Mouse (Mus musculus): ENCODE measurements at regions not wholly inside any gene's neighbourhood (a gene's known extent, or its start where the extent isn't known, plus 50 kb on each side); places are given as distances from the start of the nearest gene placed in this dataset.
A peak's percentile ranks its signal among the peaks of the same experiment; 100 is the strongest.
"Not testable (repeated sequence)": the region's sequence is repeated elsewhere in the genome, so short reads cannot be mapped to it uniquely, and the experiment has no call there.

GRCm38 (mm10) chr14:53572701-53573100, 681.2 kb downstream of the Dad1 start:
- H3K36me3 ChIP-seq (ENCODE audit: control insufficient read depth, insufficient read depth, low read length); H3K4me3 ChIP-seq (ENCODE audit: extremely low read depth, insufficient read depth, insufficient read length); H3K4me1 ChIP-seq (ENCODE audit: control insufficient read depth, insufficient read depth, insufficient read length); DNase-seq (ENCODE audit: low read depth in 1 of 2, low spot score in 2 of 2); H3K27me3 ChIP-seq (ENCODE audit: control insufficient read depth, insufficient read depth, low read length); H3K27ac ChIP-seq (ENCODE audit: insufficient read depth, low read length): not testable (repeated sequence)
- 89% methylated on average over 1 of the region's 1 CpGs for WGBS

GRCm38 (mm10) chr14:53562606-53563005, 691.3 kb downstream of the Dad1 start:
- TF ChIP-seq POLR2A (IDR thresholded peaks at IDR 0.05; ENCODE audit: low read depth, low read length) (no peak), CTCF (IDR thresholded peaks at IDR 0.05; ENCODE audit: extremely low read depth, insufficient read depth, insufficient read length, insufficient replicate concordance) (no peak)
- H3K4me1 ChIP-seq (ENCODE audit: control insufficient read depth, insufficient read depth, insufficient read length): no peaks in the 10 kb centered on the region
- no peaks in the 10 kb centered on the region for H3K27me3 ChIP-seq (ENCODE audit: control insufficient read depth, insufficient read depth, low read length)
- no peak for DNase-seq (ENCODE audit: low read depth in 1 of 2, low spot score in 2 of 2)
- 58% methylated on average over 2 of the region's 2 CpGs for WGBS
- H3K36me3 ChIP-seq (ENCODE audit: control insufficient read depth, insufficient read depth, low read length): no peaks in the 10 kb centered on the region
- no peak overlapping the region for H3K27ac ChIP-seq (ENCODE audit: insufficient read depth, low read length)
- H3K4me3 ChIP-seq (ENCODE audit: extremely low read depth, insufficient read depth, insufficient read length): no peak overlapping the region

GRCm38 (mm10) chr14:53560146-53560545, 693.8 kb downstream of the Dad1 start:
- not testable (repeated sequence) for DNase-seq (ENCODE audit: low read depth in 1 of 2, low spot score in 2 of 2); H3K4me3 ChIP-seq (ENCODE audit: extremely low read depth, insufficient read depth, insufficient read length); H3K36me3 ChIP-seq (ENCODE audit: control insufficient read depth, insufficient read depth, low read length); H3K27me3 ChIP-seq (ENCODE audit: control insufficient read depth, insufficient read depth, low read length); H3K4me1 ChIP-seq (ENCODE audit: control insufficient read depth, insufficient read depth, insufficient read length)
- 34% methylated on average over 5 of the region's 5 CpGs for WGBS
- H3K27ac ChIP-seq (ENCODE audit: insufficient read depth, low read length): peak overlapping the region; percentile 29; the same call in 1 of the 2 replicates

GRCm38 (mm10) chr14:53559386-53559920, 694.5 kb downstream of the Dad1 start:
- not testable (repeated sequence) for H3K4me1 ChIP-seq (ENCODE audit: control insufficient read depth, insufficient read depth, insufficient read length); DNase-seq (ENCODE audit: low read depth in 1 of 2, low spot score in 2 of 2); H3K27me3 ChIP-seq (ENCODE audit: control insufficient read depth, insufficient read depth, low read length); H3K4me3 ChIP-seq (ENCODE audit: extremely low read depth, insufficient read depth, insufficient read length); H3K36me3 ChIP-seq (ENCODE audit: control insufficient read depth, insufficient read depth, low read length); H3K27ac ChIP-seq (ENCODE audit: insufficient read depth, low read length)

- no peaks in the 10 kb centered on the region for H3K27me3 ChIP-seq (ENCODE audit: control insufficient read depth, insufficient read depth, low read length)
- H3K27ac ChIP-seq (ENCODE audit: insufficient read depth, low read length): peak overlapping the region; percentile 57; the same call in 1 of the 2 replicates
- no peak for DNase-seq (ENCODE audit: low read depth in 1 of 2, low spot score in 2 of 2)
- no peak overlapping the region for H3K4me3 ChIP-seq (ENCODE audit: extremely low read depth, insufficient read depth, insufficient read length)
- TF ChIP-seq CTCF (IDR thresholded peaks at IDR 0.05; ENCODE audit: extremely low read depth, insufficient read depth, insufficient read length, insufficient replicate concordance) (no peak), POLR2A (IDR thresholded peaks at IDR 0.05; ENCODE audit: low read depth, low read length) (no peak)
- H3K36me3 ChIP-seq (ENCODE audit: control insufficient read depth, insufficient read depth, low read length): no peaks in the 10 kb centered on the region
- no peaks in the 10 kb centered on the region for H3K4me1 ChIP-seq (ENCODE audit: control insufficient read depth, insufficient read depth, insufficient read length)
Measured at GRCm38 (mm10) chr14:53553771-53554170, 700.1 kb downstream of the Dad1 start.

- H3K4me1 ChIP-seq (ENCODE audit: control insufficient read depth, insufficient read depth, insufficient read length); H3K4me3 ChIP-seq (ENCODE audit: extremely low read depth, insufficient read depth, insufficient read length); H3K27ac ChIP-seq (ENCODE audit: insufficient read depth, low read length); H3K36me3 ChIP-seq (ENCODE audit: control insufficient read depth, insufficient read depth, low read length); H3K27me3 ChIP-seq (ENCODE audit: control insufficient read depth, insufficient read depth, low read length): not testable (repeated sequence)
- DNase-seq (ENCODE audit: low read depth in 1 of 2, low spot score in 2 of 2): peak in 1 of 2 experiments; percentile 18
Measured at GRCm38 (mm10) chr14:53547365-53547764, 706.5 kb downstream of the Dad1 start.

GRCm38 (mm10) chr14:53545351-53545750, 708.6 kb downstream of the Dad1 start:
- H3K4me3 ChIP-seq (ENCODE audit: extremely low read depth, insufficient read depth, insufficient read length): no peak overlapping the region
- H3K27ac ChIP-seq (ENCODE audit: insufficient read depth, low read length): 0 out of 2 replicates have a peak overlapping the region, but pooled peaks have one; percentile 9
- TF ChIP-seq POLR2A (IDR thresholded peaks at IDR 0.05; ENCODE audit: low read depth, low read length) (no peak), CTCF (IDR thresholded peaks at IDR 0.05; ENCODE audit: extremely low read depth, insufficient read depth, insufficient read length, insufficient replicate concordance) (no peak)
- no peaks in the 10 kb centered on the region for H3K27me3 ChIP-seq (ENCODE audit: control insufficient read depth, insufficient read depth, low read length)
- no peaks in the 10 kb centered on the region for H3K4me1 ChIP-seq (ENCODE audit: control insufficient read depth, insufficient read depth, insufficient read length)
- no peak for DNase-seq (ENCODE audit: low read depth in 1 of 2, low spot score in 2 of 2)
- no peaks in the 10 kb centered on the region for H3K36me3 ChIP-seq (ENCODE audit: control insufficient read depth, insufficient read depth, low read length)
- WGBS: 29% methylated on average over 5 of the region's 5 CpGs

- 20% methylated on average over 2 of the region's 2 CpGs for WGBS
- H3K36me3 ChIP-seq (ENCODE audit: control insufficient read depth, insufficient read depth, low read length); H3K27ac ChIP-seq (ENCODE audit: insufficient read depth, low read length); H3K4me1 ChIP-seq (ENCODE audit: control insufficient read depth, insufficient read depth, insufficient read length); H3K27me3 ChIP-seq (ENCODE audit: control insufficient read depth, insufficient read depth, low read length); H3K4me3 ChIP-seq (ENCODE audit: extremely low read depth, insufficient read depth, insufficient read length): not testable (repeated sequence)
- DNase-seq (ENCODE audit: low read depth in 1 of 2, low spot score in 2 of 2): peak; percentile 9 to 30
Measured at GRCm38 (mm10) chr14:53541640-53542039, 712.3 kb downstream of the Dad1 start.

GRCm38 (mm10) chr14:53537895-53538294, 716.0 kb downstream of the Dad1 start:
- 64% methylated on average over 7 of the region's 7 CpGs for WGBS
- DNase-seq (ENCODE audit: low read depth in 1 of 2, low spot score in 2 of 2): peak in 1 of 2 experiments; percentile 3
- not testable (repeated sequence) for H3K36me3 ChIP-seq (ENCODE audit: control insufficient read depth, insufficient read depth, low read length)

GRCm38 (mm10) chr14:53523430-53523829, 730.5 kb downstream of the Dad1 start:
- not testable (repeated sequence) for H3K27ac ChIP-seq (ENCODE audit: insufficient read depth, low read length); DNase-seq (ENCODE audit: low read depth in 1 of 2, low spot score in 2 of 2); H3K4me1 ChIP-seq (ENCODE audit: control insufficient read depth, insufficient read depth, insufficient read length); H3K4me3 ChIP-seq (ENCODE audit: extremely low read depth, insufficient read depth, insufficient read length); H3K27me3 ChIP-seq (ENCODE audit: control insufficient read depth, insufficient read depth, low read length); H3K36me3 ChIP-seq (ENCODE audit: control insufficient read depth, insufficient read depth, low read length)
- no CpG with 5 or more reads among the region's 3 CpGs for WGBS

More at GRCm38 (mm10) chr14:53537895-53538294, 716.0 kb downstream of the Dad1 start:
- H3K27ac ChIP-seq (ENCODE audit: insufficient read depth, low read length); H3K4me3 ChIP-seq (ENCODE audit: extremely low read depth, insufficient read depth, insufficient read length); H3K27me3 ChIP-seq (ENCODE audit: control insufficient read depth, insufficient read depth, low read length); H3K4me1 ChIP-seq (ENCODE audit: control insufficient read depth, insufficient read depth, insufficient read length): not testable (repeated sequence)

GRCm38 (mm10) chr14:53518954-53519353, 735.0 kb downstream of the Dad1 start:
- H3K27me3 ChIP-seq (ENCODE audit: control insufficient read depth, insufficient read depth, low read length); DNase-seq (ENCODE audit: low read depth in 1 of 2, low spot score in 2 of 2); H3K36me3 ChIP-seq (ENCODE audit: control insufficient read depth, insufficient read depth, low read length); H3K4me3 ChIP-seq (ENCODE audit: extremely low read depth, insufficient read depth, insufficient read length); H3K4me1 ChIP-seq (ENCODE audit: control insufficient read depth, insufficient read depth, insufficient read length); H3K27ac ChIP-seq (ENCODE audit: insufficient read depth, low read length): not testable (repeated sequence)
- WGBS: no CpG with 5 or more reads among the region's 1 CpGs

Measured in spleen, adult 2 months (tissue).